Mouse (Mus musculus) layer of hippocampus, adult 9-11 months (tissue): ENCODE data around the gene Grid1.

ENCODE experiments used
- DNase-seq: peaks from one replicate; pipeline ENCODE4 v3.0.0; 2022

The Grid1 gene

DNA sequence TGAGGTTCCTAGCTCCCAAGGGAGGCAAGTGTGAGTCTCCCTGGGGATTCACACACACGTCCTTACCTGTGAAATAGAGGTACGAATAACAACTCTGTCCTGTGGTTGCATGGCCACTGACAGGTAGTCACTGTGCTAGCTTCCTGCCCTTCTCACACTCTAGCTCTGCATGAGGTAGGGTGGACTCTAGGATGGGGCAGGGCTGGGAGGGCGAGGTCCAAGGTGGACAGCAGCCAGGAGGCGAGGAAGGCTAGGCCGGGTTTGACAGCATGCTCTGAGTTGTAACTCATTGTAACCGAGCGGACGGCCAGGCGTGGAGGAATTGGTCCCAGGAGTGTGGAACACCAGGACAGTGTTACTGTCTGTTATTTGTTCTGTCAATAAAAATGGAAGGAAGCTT is 101.4 kb downstream of the Grid1 start:
- no peak for DNase-seq

DNA sequence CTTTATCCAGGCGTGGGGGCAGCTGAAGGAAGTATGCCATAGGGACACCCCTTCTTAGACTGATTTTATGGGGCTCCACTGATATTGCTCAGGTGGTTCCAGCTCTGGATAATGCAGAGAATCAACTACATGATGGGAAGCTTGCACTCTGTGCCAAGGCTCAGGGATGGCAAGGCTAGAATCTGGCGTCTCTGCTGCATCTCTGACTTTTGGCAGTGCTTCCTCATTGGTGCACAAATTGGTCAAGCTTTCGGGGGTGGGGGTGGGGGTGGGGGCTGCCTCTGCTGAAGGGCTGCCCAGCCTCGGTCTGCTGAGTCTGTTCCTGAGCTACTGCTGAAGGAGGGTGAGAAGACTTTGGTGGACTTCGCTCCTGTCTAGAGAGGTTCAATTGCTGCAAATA is 105.1 kb downstream of the Grid1 start:
- DNase-seq, result no peak

DNA sequence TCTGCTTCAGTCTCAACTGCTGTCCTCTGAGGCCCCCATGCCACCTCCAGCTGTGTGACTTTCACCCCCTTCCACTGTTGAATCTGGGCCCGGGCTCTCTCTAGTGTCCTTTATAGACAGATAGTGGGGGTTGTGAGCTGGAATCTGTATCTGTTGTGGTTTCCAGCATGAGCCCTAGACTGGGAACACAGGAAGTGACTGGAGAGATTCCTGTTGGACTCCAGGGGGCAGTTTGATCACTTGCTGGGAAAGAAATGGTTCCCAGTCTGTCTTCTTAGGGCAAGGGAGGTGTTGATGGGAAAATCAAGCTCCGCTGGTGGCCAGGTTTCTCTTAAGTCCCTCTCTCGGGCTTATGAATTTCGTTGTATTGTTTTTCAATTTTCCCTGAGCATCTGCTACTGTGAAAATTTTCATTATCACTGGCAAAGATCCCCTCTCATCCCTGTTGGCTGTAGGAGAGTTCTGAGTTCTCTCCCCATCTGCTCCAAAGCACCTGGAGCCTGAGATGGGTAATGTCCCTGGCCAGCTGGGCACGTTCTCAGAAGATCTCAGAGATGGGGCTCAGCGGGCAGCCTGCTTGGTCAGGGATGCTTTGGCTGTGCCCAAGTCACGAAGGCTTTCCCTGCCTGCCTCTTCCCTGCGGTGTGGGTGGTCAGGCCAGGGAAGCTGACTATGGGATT is 110.3 kb downstream of the Grid1 start:
- DNase-seq, result peak; percentile 23

DNA sequence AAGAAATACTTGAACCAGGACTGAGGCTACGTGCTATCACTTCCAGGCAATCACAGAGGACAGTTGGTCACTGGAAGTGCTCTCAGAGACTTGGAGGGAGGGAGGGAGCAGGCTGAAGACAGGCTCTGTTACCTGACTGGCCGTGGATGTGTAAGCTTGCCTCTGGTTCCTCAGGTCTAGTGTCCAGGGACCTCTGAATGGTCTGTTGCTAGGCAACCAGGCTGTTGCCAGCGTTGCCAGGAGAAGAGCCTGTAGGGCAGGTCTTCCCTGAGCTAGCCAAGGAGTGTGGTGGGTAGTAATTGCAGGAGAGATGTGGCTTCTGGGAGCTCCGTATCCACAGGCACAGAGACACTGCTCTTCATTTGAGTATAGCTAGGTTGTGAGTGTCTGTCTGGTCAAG is 113.3 kb downstream of the Grid1 start:
- DNase-seq, result no peak

DNA sequence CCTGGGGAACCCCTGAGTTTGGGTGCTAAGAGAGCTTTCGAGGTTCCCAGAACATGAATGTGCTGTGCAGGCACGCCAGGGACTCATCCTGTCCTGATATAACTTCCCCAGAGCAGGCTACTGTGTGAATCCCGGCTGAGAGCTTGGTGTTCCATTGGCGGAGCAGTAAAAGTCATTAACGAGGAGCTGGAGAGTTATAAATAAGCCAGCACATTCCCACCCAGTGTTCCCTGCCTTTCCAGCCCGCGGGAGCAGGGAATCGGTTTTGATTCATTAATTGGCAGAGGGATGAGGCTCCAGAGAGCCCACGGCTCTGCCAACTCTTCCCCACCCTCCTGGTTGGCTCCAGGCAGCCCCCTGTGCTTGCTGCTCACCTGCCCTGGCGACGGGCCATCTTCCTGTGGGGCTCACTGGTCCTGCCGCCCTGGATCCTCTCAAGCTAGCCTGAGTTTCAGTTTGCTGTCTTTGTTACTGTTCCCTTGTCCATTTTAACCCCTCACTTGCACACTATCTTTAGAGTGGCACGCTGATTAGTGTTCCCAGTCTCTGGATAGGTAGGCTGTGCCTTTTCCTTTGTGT is 116.4 kb downstream of the Grid1 start:
- DNase-seq, result peak; percentile 30

DNA sequence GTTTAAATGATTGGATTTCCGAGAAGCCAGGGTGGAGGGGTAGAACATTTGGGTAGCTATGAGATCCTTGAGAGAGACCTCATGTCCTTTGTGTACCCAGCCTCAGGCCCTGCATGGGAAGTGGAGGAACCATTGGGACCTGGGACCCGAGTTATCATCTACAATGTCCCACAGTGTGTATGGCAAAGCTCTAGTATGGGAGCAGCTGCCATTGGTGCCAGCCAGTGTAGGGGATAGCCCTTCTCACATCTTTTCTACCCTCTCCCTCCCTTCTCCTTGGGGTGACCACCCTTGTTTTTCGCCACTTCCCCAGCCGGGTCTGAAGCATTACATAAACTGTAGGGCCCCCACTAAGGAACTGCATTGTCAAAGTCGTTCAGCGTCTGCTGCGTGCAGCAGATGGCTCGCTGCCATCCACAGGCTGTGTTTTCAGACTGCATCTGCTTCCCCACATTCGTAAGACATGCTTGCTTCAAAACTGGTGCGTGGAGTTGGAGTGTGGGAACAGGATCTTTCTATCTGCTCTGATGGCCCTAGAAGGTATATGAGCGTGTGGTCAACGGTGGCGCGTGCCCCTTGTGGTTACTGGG is 124.6 kb downstream of the Grid1 start:
- peak; percentile 72 for DNase-seq

DNA sequence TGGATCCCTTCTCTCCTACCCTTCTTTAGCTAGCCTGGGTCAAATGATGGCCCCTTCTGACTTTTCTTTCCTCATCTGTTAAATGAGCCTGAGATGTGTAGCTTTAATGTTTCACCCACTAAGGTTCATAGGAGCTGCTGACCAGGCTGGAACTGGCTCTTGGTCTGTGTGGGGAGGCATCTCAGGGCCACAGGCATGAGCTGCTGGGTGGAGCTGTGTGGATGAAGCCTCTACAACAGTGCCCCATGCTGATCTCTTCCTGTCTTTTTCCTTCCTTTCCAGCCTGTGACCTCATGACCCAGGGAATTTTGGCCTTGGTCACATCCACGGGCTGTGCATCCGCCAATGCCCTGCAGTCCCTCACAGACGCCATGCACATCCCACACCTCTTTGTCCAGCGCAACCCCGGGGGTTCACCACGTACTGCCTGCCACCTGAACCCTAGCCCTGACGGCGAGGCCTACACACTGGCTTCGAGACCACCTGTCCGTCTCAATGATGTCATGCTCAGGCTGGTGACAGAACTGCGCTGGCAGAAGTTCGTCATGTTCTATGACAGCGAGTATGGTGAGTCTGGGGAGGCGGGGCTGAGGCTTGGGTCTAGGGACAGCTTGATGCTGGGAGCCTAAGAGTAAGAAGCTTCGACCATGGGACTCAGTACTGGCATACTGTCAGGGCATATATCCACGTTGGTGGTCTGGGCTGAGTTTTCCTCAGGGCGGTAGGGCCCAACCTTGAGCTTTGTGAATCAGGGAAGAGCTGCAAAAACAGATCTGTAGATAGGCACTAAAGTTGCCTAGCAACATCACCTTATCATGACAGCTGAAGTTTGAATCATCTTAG is 125.8 kb downstream of the Grid1 start:
- DNase-seq, result peak; percentile 34

DNA sequence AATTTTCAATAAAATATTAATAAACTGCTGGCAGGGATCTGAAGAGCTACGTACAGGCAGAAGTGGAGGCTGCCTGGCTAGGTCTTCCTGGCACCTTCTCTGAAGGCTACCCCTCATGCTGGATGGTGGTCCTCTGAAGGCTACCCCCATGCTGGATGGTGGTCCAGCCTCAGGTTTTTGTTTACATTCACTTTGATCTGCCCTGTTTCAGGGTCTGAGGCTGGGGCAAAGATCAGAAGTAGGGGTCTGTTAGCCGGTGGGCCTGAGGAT is 126.3 kb downstream of the Grid1 start:
- DNase-seq, result no peak

DNA sequence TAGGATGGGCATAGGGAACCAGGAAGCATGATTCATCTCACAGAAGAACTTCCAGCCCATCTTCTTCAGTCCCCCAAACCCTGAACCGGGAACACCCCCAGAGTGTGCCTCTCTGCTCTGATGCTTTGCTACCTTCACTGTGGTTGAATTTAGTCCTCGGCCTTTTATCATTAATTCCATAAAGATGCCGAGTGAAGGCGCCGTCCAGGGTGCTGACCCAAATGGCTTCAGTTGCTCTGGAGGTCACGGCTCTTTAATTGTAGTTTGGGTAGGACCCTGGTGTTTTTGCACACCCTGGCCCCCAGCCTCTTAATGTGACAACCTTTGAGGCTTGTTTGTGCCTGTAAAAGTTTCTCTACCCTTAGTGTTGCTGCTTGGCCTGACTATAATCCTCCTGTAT is 128.3 kb downstream of the Grid1 start:
- no peak for DNase-seq

DNA sequence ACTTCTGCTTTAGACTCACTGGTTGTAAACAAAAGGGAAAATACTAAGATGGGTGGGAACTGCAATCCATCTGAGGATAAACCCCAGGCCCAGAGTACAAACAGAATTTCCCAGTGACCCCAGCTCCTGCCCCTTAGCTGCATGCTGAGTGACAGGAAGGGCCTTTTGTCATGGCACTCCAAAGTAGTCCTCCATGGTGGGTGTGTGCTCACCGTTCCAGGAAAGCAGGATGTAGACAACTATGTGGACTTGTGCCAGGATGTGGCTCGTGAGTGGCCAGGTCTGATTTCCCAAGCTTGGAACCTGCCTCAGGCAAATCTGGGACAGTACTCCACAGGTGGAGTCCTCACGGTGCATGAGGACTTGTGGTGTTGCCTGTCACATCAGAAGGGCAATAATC is 132.4 kb downstream of the Grid1 start:
- no peak for DNase-seq

DNA sequence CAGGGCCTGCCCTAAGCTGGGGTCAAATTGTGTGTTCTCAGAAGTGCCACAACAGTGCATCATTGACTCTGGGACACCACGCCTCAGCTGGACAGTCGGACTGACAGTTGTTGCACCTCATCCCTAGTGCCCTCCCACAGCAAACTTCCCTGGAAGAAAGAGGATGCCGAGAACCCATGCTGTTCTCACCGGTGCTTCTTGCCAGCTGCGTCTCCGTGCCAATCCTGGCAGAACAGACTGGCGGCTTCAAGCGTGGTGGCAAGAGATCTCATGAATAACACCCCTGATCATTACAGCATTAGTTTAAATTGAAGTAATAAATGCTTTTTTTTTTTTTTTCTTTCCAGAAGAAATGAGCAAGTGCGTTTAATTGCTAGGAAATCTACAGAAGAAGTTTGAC is 133.7 kb downstream of the Grid1 start:
- peak; percentile 43 for DNase-seq

DNA sequence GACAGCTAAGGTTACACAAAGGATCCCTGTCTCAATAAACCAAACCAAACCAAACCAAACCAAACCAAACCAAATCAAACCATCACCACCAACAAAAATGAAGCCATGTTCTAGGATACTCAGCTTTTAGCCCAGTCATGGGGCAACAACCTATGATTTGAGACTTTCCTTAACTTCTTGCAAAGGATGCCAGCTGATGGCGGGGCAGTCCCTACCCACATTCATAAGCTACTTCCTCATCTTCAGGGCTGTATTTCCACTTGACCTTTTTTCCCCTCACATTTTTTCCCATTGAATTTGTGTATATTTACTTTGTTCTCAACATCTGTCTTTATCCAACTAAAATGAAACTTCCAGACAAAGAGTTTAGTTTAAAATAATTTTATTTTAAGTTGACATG is 135.8 kb downstream of the Grid1 start:
- no peak for DNase-seq

DNA sequence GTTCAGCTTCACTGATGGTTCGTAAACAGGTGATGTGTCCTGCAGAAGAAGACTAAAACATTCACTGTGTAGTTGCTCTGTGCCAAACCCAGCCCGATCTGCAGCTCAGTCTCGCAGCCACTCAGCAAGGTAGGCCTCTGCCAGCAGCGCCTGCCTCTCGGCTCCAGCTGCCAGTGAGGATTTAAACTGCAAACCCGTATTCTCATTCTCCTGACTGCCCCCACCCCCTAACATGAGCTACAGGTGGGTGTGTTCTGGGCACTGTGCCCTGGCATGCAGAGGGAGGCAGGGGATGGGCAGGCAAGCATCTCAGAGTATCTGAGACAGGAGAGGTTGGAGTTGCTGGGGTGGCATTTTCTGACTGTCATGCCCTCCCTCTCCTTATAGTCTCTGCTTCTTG is 140.3 kb downstream of the Grid1 start:
- DNase-seq, result peak; percentile 64

DNA sequence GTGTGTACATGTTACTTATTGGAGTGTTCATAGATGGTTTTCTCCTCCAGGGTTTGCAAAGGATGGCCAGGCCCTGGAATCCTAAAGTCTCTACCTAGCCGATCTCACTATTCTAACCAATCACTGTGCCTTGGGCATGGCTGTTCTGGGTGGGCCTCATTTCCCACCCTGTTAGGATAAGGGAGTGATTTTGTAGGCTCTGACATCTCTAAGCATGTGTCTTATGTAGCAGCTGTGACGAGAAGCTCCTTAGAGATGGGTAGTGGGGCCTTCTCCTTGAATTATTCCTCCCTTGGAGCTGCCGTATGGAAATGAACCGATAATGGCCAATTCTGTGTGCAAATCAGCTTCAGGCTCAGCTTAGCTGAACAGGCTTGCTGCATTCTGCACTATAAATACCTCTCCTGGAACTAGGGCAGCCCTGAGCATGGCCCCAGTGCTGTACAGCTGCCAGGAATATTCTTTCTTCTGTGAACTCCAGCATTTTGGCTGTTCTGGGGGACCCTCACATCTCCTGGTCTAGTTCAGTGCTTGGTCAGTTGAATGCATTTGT is 143.8 kb downstream of the Grid1 start:
- DNase-seq, result no peak

DNA sequence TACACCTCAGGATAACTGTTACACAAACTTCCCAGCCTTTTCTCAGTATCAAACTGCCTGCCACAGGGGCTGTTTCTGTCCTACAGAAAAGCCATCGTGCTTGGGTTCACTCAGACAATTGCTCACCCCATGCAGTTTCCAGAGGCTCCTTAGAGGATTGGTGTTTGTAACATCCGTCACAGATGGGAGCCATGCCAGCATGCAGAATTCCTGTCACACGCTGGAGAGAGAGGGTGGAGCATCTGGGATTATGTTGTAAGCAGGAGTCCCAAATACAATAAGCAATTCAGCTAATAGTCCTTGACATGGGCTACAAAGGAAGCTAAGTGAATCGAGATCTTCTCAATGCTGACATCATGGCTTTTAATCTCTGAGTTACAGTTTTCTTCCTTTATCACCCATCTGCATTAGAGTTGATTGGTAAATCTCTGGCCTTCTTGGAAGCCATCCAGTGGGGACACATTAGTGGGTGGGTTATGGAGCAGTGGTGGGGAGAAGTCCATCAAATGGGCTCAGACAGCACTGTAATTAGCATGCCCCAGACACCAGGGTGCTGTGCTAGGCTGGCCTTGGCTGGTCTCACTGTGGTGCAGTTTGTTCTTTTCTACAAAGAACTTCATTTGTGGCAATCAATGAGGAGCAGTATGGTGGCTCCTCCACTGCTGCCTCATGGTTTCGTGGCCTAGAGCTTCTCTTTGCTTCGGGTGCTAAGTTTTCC is 149.4 kb downstream of the Grid1 start:
- peak; percentile 25 for DNase-seq

DNA sequence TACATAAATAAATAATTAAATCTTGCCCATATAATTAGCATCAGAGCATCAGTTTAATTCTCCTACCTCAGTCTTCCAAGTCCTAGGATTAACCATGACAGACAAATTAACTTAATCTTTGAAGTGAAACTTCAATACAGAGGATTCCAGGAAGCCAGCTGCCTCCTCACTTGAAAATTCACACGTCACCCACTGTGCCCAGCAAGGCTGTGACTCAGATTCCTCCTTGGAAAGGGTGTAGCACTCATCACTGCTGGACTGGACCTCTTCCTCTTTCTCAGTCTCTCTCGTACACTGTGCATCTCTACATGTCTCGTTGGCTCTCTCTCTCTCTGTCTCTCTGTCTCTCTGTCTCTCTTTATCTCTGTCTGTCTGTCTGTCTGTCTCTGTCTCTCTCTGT is 153.0 kb downstream of the Grid1 start:
- DNase-seq, result no peak

DNA sequence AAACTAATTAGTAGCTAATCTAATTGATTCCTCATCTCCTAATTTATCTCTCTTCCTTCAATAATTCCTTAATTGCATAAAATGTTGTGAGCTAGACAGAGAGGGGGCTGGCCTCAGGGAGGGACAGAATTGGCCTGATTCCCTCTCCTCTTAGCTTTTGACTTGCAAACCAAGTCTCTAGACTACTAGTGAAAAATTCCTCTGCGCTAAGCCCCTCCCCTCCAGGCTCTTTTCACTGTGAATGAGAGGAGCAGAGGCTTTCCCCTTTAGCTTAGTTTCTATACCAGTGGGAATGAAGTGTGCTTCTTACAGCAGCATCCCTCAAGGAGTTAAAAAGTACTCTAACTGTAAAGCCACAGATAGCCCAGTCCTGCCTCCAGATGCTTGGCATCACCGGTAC is 160.8 kb downstream of the Grid1 start:
- no peak for DNase-seq

DNA sequence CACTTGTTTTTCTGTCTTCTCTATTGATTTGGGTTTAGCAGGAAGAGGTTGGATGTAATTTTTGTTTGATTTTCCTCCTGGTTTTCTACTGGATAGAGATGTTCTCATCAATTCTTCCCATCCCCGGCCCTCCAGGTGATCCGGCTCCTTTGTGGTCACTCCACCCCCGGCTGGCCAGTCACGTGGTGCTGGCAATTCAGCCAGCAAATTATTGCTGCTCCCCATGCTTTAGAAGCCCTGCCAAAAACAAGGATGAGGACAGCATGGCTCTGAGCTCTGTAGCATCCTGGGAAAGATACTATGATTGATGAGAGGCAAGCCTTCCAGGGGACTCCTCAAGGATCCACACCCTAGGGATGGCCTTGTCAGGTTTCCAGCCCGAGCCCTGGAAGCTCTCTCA is 169.2 kb downstream of the Grid1 start:
- DNase-seq, result no peak

DNA sequence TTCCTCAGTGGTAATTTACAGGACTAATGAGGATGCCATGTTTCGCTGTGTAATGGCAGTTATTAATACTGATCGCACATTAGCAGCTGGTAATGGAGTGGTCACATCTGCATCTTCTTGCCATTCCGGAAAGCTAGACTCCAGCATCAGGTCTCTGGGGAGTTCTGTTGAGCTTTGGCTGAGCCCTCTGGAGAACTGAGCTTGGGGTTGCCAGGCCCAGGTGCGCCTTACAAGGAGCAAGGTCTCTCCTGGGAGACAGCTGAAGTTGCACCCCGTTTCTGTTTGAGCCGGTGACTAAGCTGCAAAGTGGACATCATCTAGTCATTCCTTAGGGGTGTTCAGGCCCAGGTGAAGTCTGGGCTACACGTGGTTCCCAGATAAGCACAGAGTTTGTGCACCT is 186.8 kb downstream of the Grid1 start:
- no peak for DNase-seq

DNA sequence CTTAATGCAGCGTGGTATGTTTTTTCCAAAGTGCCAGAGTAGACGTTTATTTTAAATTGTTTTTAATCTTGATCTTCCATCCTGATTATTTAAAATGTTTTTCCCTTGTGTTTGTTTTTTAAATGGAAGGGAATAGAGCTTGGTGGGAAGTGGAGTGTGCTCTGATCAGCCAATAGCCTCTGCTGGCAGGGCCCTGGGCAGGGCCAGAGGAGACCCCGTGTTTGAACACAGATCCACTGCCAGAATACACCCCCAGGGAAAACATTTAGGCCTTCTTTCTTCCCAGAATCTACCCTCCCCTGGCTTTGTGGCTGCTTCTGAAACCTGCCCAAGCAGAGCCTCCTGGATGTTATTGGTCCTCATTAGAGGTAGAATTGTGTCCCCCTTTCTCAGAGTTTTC is 188.8 kb downstream of the Grid1 start:
- DNase-seq, result no peak

DNA sequence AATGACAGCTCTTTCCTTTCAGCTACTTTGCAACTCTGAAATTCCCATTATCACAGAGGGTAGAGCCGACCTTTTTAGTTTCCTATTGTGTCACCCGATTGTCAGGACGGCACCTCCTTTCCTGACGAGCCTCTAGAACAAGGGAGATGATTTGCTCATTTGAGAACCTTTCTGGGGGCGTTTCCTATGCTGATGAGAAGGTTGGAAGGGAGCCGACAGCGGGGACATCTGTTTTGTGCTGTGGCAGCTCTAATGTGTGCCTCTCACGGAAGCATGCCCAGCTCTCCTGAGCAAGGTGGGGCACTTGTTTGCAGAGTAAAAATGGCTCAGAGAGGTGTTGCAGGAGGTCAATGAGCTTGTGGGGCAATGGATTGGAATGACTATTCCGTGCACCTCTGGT is 189.2 kb downstream of the Grid1 start:
- no peak for DNase-seq

DNA sequence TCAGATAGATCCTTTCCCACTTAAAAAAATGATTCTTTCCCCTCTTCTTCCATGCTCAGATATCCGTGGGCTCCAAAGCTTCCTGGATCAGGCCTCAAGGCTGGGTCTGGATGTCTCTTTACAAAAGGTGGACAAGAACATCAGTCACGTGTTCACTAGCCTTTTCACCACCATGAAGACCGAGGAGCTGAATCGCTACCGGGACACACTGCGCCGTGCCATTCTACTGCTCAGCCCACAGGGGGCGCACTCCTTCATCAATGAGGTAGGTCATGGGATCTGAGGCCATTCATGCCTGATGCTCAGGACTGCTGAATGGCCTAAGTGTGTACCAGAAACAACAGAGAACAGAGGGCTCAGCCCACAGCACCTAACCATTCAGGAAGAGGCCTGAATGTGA is 206.8 kb downstream of the Grid1 start:
- DNase-seq, result no peak

DNA sequence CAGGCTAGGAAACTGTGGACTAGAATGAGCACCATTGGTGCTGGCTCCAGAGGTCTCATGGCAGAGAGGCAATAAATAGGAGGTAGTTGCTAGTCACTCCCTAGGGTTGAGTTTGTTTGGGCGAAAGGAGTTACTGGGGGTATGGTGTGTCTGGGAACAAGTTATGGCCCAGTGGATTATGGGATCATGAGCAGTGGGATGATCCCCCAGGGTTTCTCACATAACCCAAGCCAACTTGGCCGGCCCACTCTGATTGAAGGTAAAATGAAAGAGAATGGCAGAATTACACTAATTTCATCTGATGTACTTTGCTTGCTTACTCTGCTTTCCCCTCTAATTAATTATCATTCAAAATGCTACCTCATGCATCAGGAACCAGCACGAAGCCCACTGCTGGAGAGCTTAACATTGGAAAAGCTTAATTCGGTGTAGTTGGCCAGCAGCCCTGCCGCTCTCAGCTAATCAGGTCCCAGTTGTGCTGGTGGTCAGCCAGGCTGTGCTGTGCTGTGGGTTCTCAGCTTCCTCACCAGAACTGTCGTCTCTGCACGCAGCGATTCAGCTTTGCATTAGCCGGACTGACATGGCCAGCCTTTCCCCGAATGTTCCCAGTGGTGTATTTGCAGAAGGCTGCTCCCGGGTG is 207.7 kb downstream of the Grid1 start:
- no peak for DNase-seq
